ENCODE assay signal across 16 mouse cellular contexts in genomic region chr1:194808681-194809080, GRCm38 (mm10).
A peak's percentile ranks its signal among the peaks of the same experiment; 100 is the strongest.
DNase-seq lines count a peak whose midpoint lies in the region; ATAC-seq and TF ChIP-seq lines count a peak whose summit lies in the region.
"Had no signal": no experiment of that assay in that cellular context is flagged by ENCODE, and none has a peak within 500 bp of the region (broad histone marks: within the 10 kb centered on the region; RNA-seq: fewer than 3 reads in every experiment).

No protein-coding gene starts in this region.

- H3K9ac ChIP-seq in heart, embryonic 15.5 days: no peak overlapping the region
- no peak overlapping the region for H3K9ac ChIP-seq in stomach, embryonic 16.5 days (ENCODE audit: low read length)
- H3K9ac ChIP-seq: hindbrain, embryonic 13.5 days; limb, embryonic 15.5 days had no signal

- H3K9me3 ChIP-seq in heart, embryonic 15.5 days (replicated peaks): no peaks in the 10 kb centered on the region
- no peaks in the 10 kb centered on the region for H3K9me3 ChIP-seq in stomach, embryonic 16.5 days (replicated peaks; ENCODE audit: control insufficient read depth, low read length)
- H3K9me3 ChIP-seq: forebrain, embryonic 10.5 days; hindbrain, embryonic 13.5 days; limb, embryonic 15.5 days had no signal

- H3K27me3 ChIP-seq in heart, embryonic 15.5 days: no peaks in the 10 kb centered on the region
- no peaks in the 10 kb centered on the region for H3K27me3 ChIP-seq in stomach, embryonic 16.5 days (ENCODE audit: control insufficient read depth, insufficient read depth, low read length)
- H3K27me3 ChIP-seq: hindbrain, embryonic 13.5 days; limb, embryonic 15.5 days had no signal

- no peak overlapping the region for H3K4me3 ChIP-seq in heart, embryonic 15.5 days
- H3K4me3 ChIP-seq in layer of hippocampus, adult 2 months: no peak overlapping the region
- no peak overlapping the region for H3K4me3 ChIP-seq in stomach, embryonic 16.5 days (replicated peaks; ENCODE audit: low read length)
- H3K4me3 ChIP-seq: forebrain, embryonic 10.5 days; hindbrain, embryonic 13.5 days; limb, embryonic 15.5 days had no signal

- peak overlapping the region; percentile 42; the same call in 1 of the 2 replicates for H3K27ac ChIP-seq in heart, embryonic 15.5 days
- peak overlapping the region; percentile 65 for H3K27ac ChIP-seq in layer of hippocampus, adult 2 months
- peak overlapping the region; percentile 71 for H3K27ac ChIP-seq in stomach, embryonic 16.5 days (ENCODE audit: low read length)
- H3K27ac ChIP-seq: forebrain, embryonic 10.5 days; hindbrain, embryonic 13.5 days; limb, embryonic 15.5 days; macrophage had no signal

- H3K4me2 ChIP-seq in heart, embryonic 15.5 days: no peak overlapping the region
- H3K4me2 ChIP-seq in stomach, embryonic 16.5 days (ENCODE audit: low read depth, low read length): no peak overlapping the region
- H3K4me2 ChIP-seq: hindbrain, embryonic 13.5 days; limb, embryonic 15.5 days; midbrain, embryonic 11.5 days had no signal

- H3K36me3 ChIP-seq in heart, embryonic 15.5 days: peaks cover 48% of the 10 kb centered on the region
- H3K36me3 ChIP-seq in stomach, embryonic 16.5 days (ENCODE audit: control insufficient read depth, insufficient read depth, low read length): 0 out of 2 replicates have a peak, but pooled peaks cover 7% of the 10 kb centered on the region

- DNase-seq in heart, adult 8-10 months (ENCODE audit: low spot score): no peak
- no peak for DNase-seq in layer of hippocampus, adult 2 months (ENCODE audit: low spot score in 2 of 2)
- no peak for DNase-seq in layer of hippocampus, adult 11-12 months (ENCODE audit: low spot score)
- peak; percentile 56 for DNase-seq in lung, postnatal 10 days
- DNase-seq in cerebellum, adult 8-10 months: no peak
- DNase-seq: B cell, adult 2 months; cerebellum, adult 9-11 months; kidney, adult 18-20 months; thymus, adult 18-20 months had no signal

- no peak for TF ChIP-seq CTCF in layer of hippocampus, adult 2 months (conservative IDR thresholded peaks at IDR 0.05)

- peaks cover 3% of the 10 kb centered on the region; the same call in 1 of the 2 replicates for H3K4me1 ChIP-seq in heart, embryonic 15.5 days (replicated peaks)
- H3K4me1 ChIP-seq in stomach, embryonic 16.5 days (ENCODE audit: control insufficient read depth, insufficient read depth, low read length): peaks cover 8% of the 10 kb centered on the region
- H3K4me1 ChIP-seq: forebrain, embryonic 10.5 days; hindbrain, embryonic 13.5 days; limb, embryonic 15.5 days had no signal

- ATAC-seq in heart, embryonic 15.5 days (replicated peaks; ENCODE audit: insufficient number of reproducible peaks, insufficient read depth, low FRiP score, low read depth): no peak; the same call in 1 of the 2 replicates
- peak; percentile 18; the same call in 1 of the 2 replicates for ATAC-seq in stomach, embryonic 16.5 days (ENCODE audit: insufficient read depth, low FRiP score)
